Mouse (Mus musculus) left cerebral cortex, postnatal 25 days (tissue): Measurements from ENCODE around the gene Coa3. TPM values are rescaled to one million over a fixed set of nuclear protein-coding genes. Genes with fewer than 3 reads are reported as not detected.
"Not testable (repeated sequence)": the region's sequence is repeated elsewhere in the genome, so short reads cannot be mapped to it uniquely, and the experiment has no call there.

Experiments
- DNase-seq, 2 experiments: peaks; one replicate each; pipeline ENCODE4 v3.0.0; 2022; ENCODE audit warnings: low spot score in 2 of 2, mixed read lengths in 1 of 2
- intact Hi-C: fragments of 180-260 bp; cut with DNase I; formaldehyde crosslinking; loops from one replicate; pipeline ENCODE4 v1.15.1; 2025
- total RNA-seq, 2 experiments: library from RNA; stranded (reverse); gene quantifications; 2 replicates each; pipeline ENCODE4 v1.2.3; 2021

The Coa3 gene
- total RNA-seq: 10 to 100 TPM; 95.3 to 98.8 TPM

GRCm38 (mm10) chr11:101278223-101279192 is at the start of gene Coa3, which contains the start of gene Cntd1:
Gene Coa3 (minus strand): TSS chr11:101279114.
Gene Cntd1 (plus strand): TSS chr11:101279012.
- intact Hi-C loops: loop anchor here (2.0 kb wide), 1 partner anchor 20 kb away; no protein-coding TSS in a partner anchor
- peak; percentile 85 to 93 for DNase-seq

- DNase-seq: no peak
- intact Hi-C loops: no loop called here
Measured at GRCm38 (mm10) chr11:101327311-101327710, 48.4 kb upstream of the Coa3 start.

- intact Hi-C loops: no loop called here
- DNase-seq: no peak
Measured at GRCm38 (mm10) chr11:101326147-101326546, 47.2 kb upstream of the Coa3 start.

GRCm38 (mm10) chr11:101325201-101325600 is 46.3 kb upstream of the Coa3 start:
- intact Hi-C loops, DNase-seq: not testable (repeated sequence)

GRCm38 (mm10) chr11:101324763-101325162 is 45.8 kb upstream of the Coa3 start, which contains the start of gene Aoc2:
Gene Aoc2 (plus strand): TSS chr11:101325063.
- intact Hi-C loops: no loop called here
- no peak for DNase-seq

- intact Hi-C loops: loop anchor here (1.0 kb wide), 1 partner anchor 72 kb away; no protein-coding TSS in a partner anchor
Measured at GRCm38 (mm10) chr11:101323609-101324008, 44.7 kb upstream of the Coa3 start.

GRCm38 (mm10) chr11:101316501-101316917 is 37.6 kb upstream of the Coa3 start:
- DNase-seq: peak in 1 of 2 experiments; percentile 12

More at GRCm38 (mm10) chr11:101323609-101324008, 44.7 kb upstream of the Coa3 start:
- peak; percentile 70 to 75 for DNase-seq

GRCm38 (mm10) chr11:101315665-101316500 is 37.0 kb upstream of the Coa3 start, which contains the start of gene Psme3:
Gene Psme3 (plus strand): TSS chr11:101316213.
- intact Hi-C loops: loop anchor here (1.0 kb wide), 1 partner anchor 126 kb away; the partner anchor contains the start of gene Rpl27
- peak; percentile 96 to 98 for DNase-seq

More at GRCm38 (mm10) chr11:101316501-101316917, 37.6 kb upstream of the Coa3 start:
- intact Hi-C loops: loop anchor here (1.0 kb wide), 1 partner anchor 126 kb away; the partner anchor contains the start of gene Rpl27

GRCm38 (mm10) chr11:101315082-101315650 is 36.3 kb upstream of the Coa3 start:
- intact Hi-C loops: no loop called here
- no peak for DNase-seq

- no peak for DNase-seq
- intact Hi-C loops: no loop called here
Measured at GRCm38 (mm10) chr11:101314567-101314966, 35.7 kb upstream of the Coa3 start.

- DNase-seq: no peak
- intact Hi-C loops: no loop called here
Measured at GRCm38 (mm10) chr11:101312150-101312549, 33.2 kb upstream of the Coa3 start.

GRCm38 (mm10) chr11:101311083-101311482 is 32.2 kb upstream of the Coa3 start:
- no peak for DNase-seq
- intact Hi-C loops: no loop called here

GRCm38 (mm10) chr11:101307744-101308143 is 28.8 kb upstream of the Coa3 start:
- intact Hi-C loops: no loop called here
- DNase-seq: no peak

GRCm38 (mm10) chr11:101302004-101302798 is 23.3 kb upstream of the Coa3 start, which contains the start of gene Becn1:
Gene Becn1 (minus strand): TSS chr11:101302286.
- intact Hi-C loops: loop anchor here (2.0 kb wide), 1 partner anchor 89 kb away; no protein-coding TSS in a partner anchor
- peak; percentile 97 for DNase-seq

GRCm38 (mm10) chr11:101301299-101302003 is 22.5 kb upstream of the Coa3 start:
- DNase-seq: no peak
- intact Hi-C loops: loop anchor here (2.0 kb wide), 1 partner anchor 89 kb away; no protein-coding TSS in a partner anchor

- DNase-seq: no peak
- intact Hi-C loops: no loop called here
Measured at GRCm38 (mm10) chr11:101300881-101301280, 22.0 kb upstream of the Coa3 start.

- no peak for DNase-seq
- intact Hi-C loops: no loop called here
Measured at GRCm38 (mm10) chr11:101295191-101295590, 16.3 kb upstream of the Coa3 start.

GRCm38 (mm10) chr11:101291231-101291630 is 12.3 kb upstream of the Coa3 start:
- DNase-seq: no peak
- intact Hi-C loops: no loop called here
